Mouse (Mus musculus) spleen, postnatal 4 days (tissue): ENCODE results near the gene Evi2a.

Experiments
- DNase-seq, 2 experiments: peaks; one replicate each; pipeline ENCODE4 v3.0.0; 2022; ENCODE audit warnings: low spot score in 2 of 2

Gene Evi2a

GRCm38 (mm10) chr11:79526549-79526948 is 3.9 kb downstream of the Evi2a start:
- no peak for DNase-seq

GRCm38 (mm10) chr11:79524310-79524575 is 6.2 kb downstream of the Evi2a start:
- no peak for DNase-seq

- DNase-seq, result peak; percentile 41 to 70
Observed at GRCm38 (mm10) chr11:79523560-79524309, 6.7 kb downstream of the Evi2a start, which contains the start of gene Evi2b. TSS of gene Evi2b (minus strand) at chr11:79523762.

- no peak for DNase-seq
Observed at GRCm38 (mm10) chr11:79522944-79523343, 7.5 kb downstream of the Evi2a start.

- DNase-seq, result no peak
Observed at GRCm38 (mm10) chr11:79521930-79522329, 8.5 kb downstream of the Evi2a start.

GRCm38 (mm10) chr11:79520772-79521171 is 9.6 kb downstream of the Evi2a start:
- DNase-seq, result no peak

GRCm38 (mm10) chr11:79519878-79520291 is 10.5 kb downstream of the Evi2a start:
- no peak for DNase-seq

DNA sequence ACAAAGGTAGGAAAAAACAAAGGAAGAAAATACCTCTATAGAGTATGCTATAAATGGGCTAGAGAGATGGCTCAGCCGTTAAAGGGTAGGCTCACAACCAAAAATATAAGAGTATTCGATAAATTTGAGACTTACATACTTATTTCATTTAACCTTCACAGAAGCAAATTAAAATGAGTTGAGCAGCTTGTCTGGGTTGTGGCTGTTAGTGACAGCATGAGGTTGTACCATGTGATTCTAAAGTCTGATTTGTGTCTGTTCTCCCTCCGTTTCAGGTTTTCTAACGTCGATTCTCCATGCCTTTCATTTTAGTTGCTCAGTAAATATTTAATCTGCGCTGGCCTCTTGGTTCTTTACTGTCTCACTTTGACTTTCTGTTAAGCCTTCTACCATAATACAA is 11.1 kb downstream of the Evi2a start:
- no peak for DNase-seq

DNA sequence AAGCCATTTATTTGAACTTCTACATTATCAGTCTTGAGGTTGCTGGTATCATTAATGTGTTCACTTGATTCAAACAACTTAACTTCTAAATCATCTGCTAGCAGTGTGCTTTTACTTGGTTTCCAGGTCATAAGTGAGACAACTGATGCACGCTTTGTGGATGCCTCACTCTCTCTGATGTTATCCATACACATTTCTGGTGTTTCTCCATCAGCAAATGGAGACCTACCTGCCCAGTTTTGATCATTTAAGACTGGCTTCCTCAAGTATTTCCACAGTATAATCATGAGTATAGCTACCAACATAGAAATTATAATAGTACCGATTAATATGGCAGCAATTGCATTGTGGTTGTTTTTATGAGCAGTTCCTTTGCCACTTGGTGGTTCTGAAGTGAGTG is 14.6 kb downstream of the Evi2a start:
- DNase-seq, result no peak

- DNase-seq, result no peak
Observed at GRCm38 (mm10) chr11:79515331-79515730, 15.1 kb downstream of the Evi2a start.

- DNase-seq, result no peak
Observed at GRCm38 (mm10) chr11:79511970-79512369, 18.4 kb downstream of the Evi2a start.

DNA sequence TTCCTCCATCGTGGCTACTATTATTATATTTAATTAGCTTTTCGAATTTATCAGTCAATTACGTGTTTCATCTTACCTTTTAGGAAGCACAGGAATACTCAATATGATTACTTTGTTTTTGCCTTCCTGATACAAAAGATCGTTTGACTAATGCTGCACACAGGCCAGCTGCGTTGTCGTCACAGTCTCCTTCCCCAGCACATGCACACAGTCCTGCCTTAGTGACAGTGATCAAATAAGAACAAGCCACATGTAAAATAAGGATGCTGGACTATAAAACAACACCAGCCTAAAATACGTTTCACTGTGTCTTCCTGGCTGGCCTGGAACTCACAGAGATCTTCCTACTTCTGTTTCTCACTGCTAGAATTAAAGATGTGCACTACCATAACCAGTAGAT is 25.9 kb downstream of the Evi2a start:
- no peak for DNase-seq

GRCm38 (mm10) chr11:79503845-79504244 is 26.6 kb downstream of the Evi2a start, which contains the start of gene Omg:
TSS of gene Omg (minus strand) at chr11:79504084.
- DNase-seq, result no peak

DNA sequence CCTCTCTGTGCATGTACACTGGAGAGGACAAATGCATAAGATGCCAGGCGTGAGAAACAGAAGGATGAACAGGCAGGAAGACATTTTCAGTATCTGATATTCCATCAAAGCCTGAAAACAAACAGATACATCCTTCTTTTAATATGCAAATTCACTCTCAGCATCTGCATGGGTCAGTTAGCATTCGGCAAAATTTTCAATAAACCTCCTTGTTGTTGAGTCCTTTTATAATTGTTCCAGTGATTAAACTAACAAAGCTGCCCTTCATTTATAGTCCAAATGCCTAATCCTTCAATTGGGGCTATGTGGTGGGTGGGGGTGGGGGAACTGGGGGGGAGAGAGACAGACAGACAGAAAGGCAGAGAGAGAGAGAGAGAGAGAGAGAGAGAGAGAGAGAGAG is 27.5 kb downstream of the Evi2a start:
- no peak for DNase-seq

GRCm38 (mm10) chr11:79494976-79495800 is 35.2 kb downstream of the Evi2a start:
- DNase-seq, result no peak

DNA sequence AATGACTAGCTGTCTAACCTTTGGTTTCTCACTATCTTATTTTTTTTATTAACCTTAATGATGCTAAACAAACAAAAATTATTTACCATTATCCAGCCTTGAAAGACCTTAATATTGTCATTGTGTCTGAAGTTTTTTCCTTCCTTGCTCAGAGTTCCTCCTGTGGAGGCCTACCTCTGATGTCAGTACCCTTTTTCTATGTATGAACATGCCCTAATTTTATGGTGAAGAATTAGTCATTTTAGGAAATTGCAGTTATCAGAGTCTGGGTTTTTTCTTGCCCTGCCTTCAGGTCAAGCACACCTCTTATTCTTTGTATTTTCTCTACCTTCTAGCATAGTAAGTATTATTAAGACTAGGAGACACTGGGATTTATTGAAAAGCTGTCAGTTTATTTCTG is 45.7 kb downstream of the Evi2a start:
- DNase-seq, result no peak

GRCm38 (mm10) chr11:79483876-79484528 is 46.4 kb downstream of the Evi2a start:
- DNase-seq, result no peak

DNA sequence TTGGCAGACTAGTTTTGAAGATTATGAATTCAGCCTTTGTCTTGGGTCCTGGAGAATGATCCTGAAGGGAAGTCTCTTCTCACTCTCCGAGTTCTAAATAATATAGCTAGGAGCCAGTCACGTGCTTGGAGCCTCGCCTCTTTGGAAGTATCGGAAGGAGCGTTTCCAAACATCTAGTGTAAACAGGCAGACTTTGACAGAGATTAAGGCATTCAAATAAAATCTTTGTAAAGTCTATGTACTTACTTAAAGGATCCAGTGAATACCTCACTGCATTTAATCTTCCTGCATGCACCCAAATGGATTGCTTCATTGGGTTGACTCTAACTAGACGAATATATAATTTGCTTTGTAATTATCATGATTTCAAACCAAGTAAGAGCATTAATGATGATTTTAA is 47.0 kb downstream of the Evi2a start:
- no peak for DNase-seq
